Mouse (Mus musculus): Measurements from ENCODE around the gene Ccdc73. TPM values are rescaled to one million over a fixed set of nuclear protein-coding genes. Genes with fewer than 3 reads are reported as not detected.

Ccdc73 gene
- total RNA-seq, 2 experiments from 2014 or later, result 2.4 TPM; not detected in 1

GRCm38 (mm10) chr2:104887882-104888566 lies 20.4 kb downstream of the Ccdc73 start:
- peak; percentile 90 for TF ChIP-seq CTCF (IDR thresholded peaks at IDR 0.05)
- no peak overlapping the region for H3K4me3 ChIP-seq
- peak; percentile 76 to 82 for DNase-seq (ENCODE audit: extremely low spot score in 1 of 2, low spot score in 2 of 2)
- H3K27ac ChIP-seq, result no peak overlapping the region
- intact Hi-C loops (cut with DNase I), result loop anchor here (1.0 kb wide), 1 partner anchor 341 kb away; no protein-coding TSS in a partner anchor

- no peak for DNase-seq (ENCODE audit: extremely low spot score in 1 of 2, low spot score in 2 of 2)
- intact Hi-C loops (cut with DNase I), result no loop called here
- no peak overlapping the region for H3K4me3 ChIP-seq
- H3K27ac ChIP-seq, result no peak overlapping the region
- no peak for TF ChIP-seq CTCF (IDR thresholded peaks at IDR 0.05)
Measured at GRCm38 (mm10) chr2:104899975-104900374, 32.4 kb downstream of the Ccdc73 start.

GRCm38 (mm10) chr2:104915709-104916108 lies 48.1 kb downstream of the Ccdc73 start:
- DNase-seq (ENCODE audit: extremely low spot score in 1 of 2, low spot score in 2 of 2), result no peak
- H3K4me3 ChIP-seq, result no peak overlapping the region
- intact Hi-C loops (cut with DNase I), result no loop called here
- no peak overlapping the region for H3K27ac ChIP-seq
- peak; percentile 4; the same call in 1 of the 2 replicates for TF ChIP-seq CTCF (IDR thresholded peaks at IDR 0.05)

- intact Hi-C loops (cut with DNase I), result no loop called here
- Histone ChIP-seq H3K27ac (no peak overlapping the region), H3K4me3 (no peak overlapping the region)
- TF ChIP-seq CTCF (IDR thresholded peaks at IDR 0.05), result no peak
- no peak for DNase-seq (ENCODE audit: extremely low spot score in 1 of 2, low spot score in 2 of 2)
Measured at GRCm38 (mm10) chr2:104964492-104964891, 96.9 kb downstream of the Ccdc73 start.

GRCm38 (mm10) chr2:104981712-104982111 lies 114.1 kb downstream of the Ccdc73 start:
- TF ChIP-seq CTCF (IDR thresholded peaks at IDR 0.05), result no peak
- no peak overlapping the region for H3K4me3 ChIP-seq
- DNase-seq (ENCODE audit: extremely low spot score in 1 of 2, low spot score in 2 of 2), result no peak
- no peak overlapping the region for H3K27ac ChIP-seq
- intact Hi-C loops (cut with DNase I), result no loop called here

- no peak for DNase-seq (ENCODE audit: extremely low spot score in 1 of 2, low spot score in 2 of 2)
- H3K27ac ChIP-seq, result no peak overlapping the region
- intact Hi-C loops (cut with DNase I), result no loop called here
- TF ChIP-seq CTCF (IDR thresholded peaks at IDR 0.05), result no peak
- H3K4me3 ChIP-seq, result no peak overlapping the region
Measured at GRCm38 (mm10) chr2:104985796-104986195, 118.2 kb downstream of the Ccdc73 start.

- intact Hi-C loops (cut with DNase I), result no loop called here
- TF ChIP-seq CTCF (IDR thresholded peaks at IDR 0.05), result no peak
- Histone ChIP-seq H3K27ac (no peak overlapping the region), H3K4me3 (no peak overlapping the region)
- DNase-seq (ENCODE audit: extremely low spot score in 1 of 2, low spot score in 2 of 2), result no peak
Measured at GRCm38 (mm10) chr2:104988974-104989373, 121.4 kb downstream of the Ccdc73 start.

- DNase-seq (ENCODE audit: extremely low spot score in 1 of 2, low spot score in 2 of 2), result no peak
- Histone ChIP-seq H3K27ac (no peak overlapping the region), H3K4me3 (no peak overlapping the region)
- intact Hi-C loops (cut with DNase I), result no loop called here
- no peak for TF ChIP-seq CTCF (IDR thresholded peaks at IDR 0.05)
Measured at GRCm38 (mm10) chr2:104994436-104994835, 126.8 kb downstream of the Ccdc73 start.

- intact Hi-C loops (cut with DNase I), result no loop called here
- Histone ChIP-seq H3K4me3 (no peak overlapping the region), H3K27ac (no peak overlapping the region)
- no peak for TF ChIP-seq CTCF (IDR thresholded peaks at IDR 0.05)
- no peak for DNase-seq (ENCODE audit: extremely low spot score in 1 of 2, low spot score in 2 of 2)
Measured at GRCm38 (mm10) chr2:104996201-104996600, 128.6 kb downstream of the Ccdc73 start.

GRCm38 (mm10) chr2:105007236-105007635 lies 139.6 kb downstream of the Ccdc73 start:
- Histone ChIP-seq H3K4me3 (no peak overlapping the region), H3K27ac (no peak overlapping the region)
- no peak for DNase-seq (ENCODE audit: extremely low spot score in 1 of 2, low spot score in 2 of 2)
- no peak for TF ChIP-seq CTCF (IDR thresholded peaks at IDR 0.05)
- intact Hi-C loops (cut with DNase I), result no loop called here

GRCm38 (mm10) chr2:105016192-105016966 lies 148.8 kb downstream of the Ccdc73 start:
- Histone ChIP-seq H3K27ac (peak overlapping the region; percentile 90), H3K4me3 (peak overlapping the region; percentile 87)
- DNase-seq (ENCODE audit: extremely low spot score in 1 of 2, low spot score in 2 of 2), result no peak
- TF ChIP-seq CTCF (IDR thresholded peaks at IDR 0.05), result no peak
- intact Hi-C loops (cut with DNase I), result loop anchor here (2.0 to 5.0 kb wide), 2 partner anchors 200 to 424 kb away; partner anchors contain the start of genes Cstf3 and Qser1

GRCm38 (mm10) chr2:105016967-105017287 lies 149.3 kb downstream of the Ccdc73 start, which contains the start of gene Eif3m:
Gene Eif3m (minus strand): TSS chr2:105017080.
- TF ChIP-seq CTCF (IDR thresholded peaks at IDR 0.05), result no peak
- H3K27ac ChIP-seq, result peak within 1 kb of the TSS; percentile 90
- peak within 1 kb of the TSS; percentile 87 for H3K4me3 ChIP-seq
- intact Hi-C loops (cut with DNase I), result loop anchor here (2.0 to 5.0 kb wide), 2 partner anchors 200 to 425 kb away; partner anchors contain the start of genes Cstf3 and Qser1
- DNase-seq (ENCODE audit: extremely low spot score in 1 of 2, low spot score in 2 of 2), result peak; percentile 93 to 96
